Mouse (Mus musculus) kidney, postnatal 25 days (tissue): ENCODE measurements around the gene Htra3.

Experiments used
- DNase-seq, 2 experiments: peaks; one replicate each; pipeline ENCODE4 v3.0.0; 2021; ENCODE audit warnings: mixed read lengths in 2 of 2

The Htra3 gene

DNA sequence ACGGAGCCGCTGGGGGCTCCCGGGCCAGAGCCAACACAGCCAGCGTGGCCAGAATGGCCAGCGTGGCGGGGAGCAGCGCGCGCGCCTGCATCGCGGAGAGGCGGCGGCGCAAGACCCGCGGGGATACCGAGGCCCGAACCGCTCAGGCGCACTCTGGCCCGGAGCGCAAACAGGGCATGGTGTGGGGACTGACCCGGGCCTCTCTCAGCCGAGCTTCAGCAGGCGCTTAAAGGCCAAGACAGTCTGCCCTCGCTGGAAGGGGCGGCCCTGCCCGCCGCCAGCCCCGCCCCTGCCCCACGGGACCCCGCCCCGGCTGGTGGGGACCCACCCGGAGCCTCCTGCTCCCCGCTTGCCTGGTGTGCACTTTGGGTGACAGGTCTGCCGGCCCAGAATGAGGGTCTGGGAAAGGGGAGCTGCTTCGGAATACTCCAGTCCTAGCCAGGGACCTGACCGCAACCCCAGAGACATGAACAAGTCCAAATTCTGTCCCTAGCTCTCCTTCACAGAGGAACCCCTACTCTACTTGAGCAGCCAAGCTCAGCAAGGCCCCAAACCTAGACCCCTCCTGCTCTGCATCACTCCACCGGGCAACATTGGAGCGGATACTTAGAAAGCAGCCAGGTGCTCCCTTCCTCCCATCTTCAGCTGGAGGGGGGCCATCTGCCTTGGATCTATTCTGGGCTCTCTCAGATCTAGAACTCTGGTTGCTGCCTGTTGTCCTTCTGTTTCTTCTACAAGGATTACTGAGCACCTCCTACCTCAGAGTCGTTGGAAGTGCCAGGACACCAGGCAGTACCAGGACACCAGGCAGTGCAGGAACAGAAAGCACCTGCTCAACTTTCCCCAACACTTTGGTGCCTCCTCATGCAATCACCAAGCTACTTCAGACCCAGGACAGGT lies at the start of gene Htra3:
TSS of gene Htra3 (minus strand) at position 527 of the 900 bp plus-strand sequence.
- DNase-seq, result peak in 1 of 2 experiments; percentile 60

GRCm38 (mm10) chr5:35728957-35729460 lies 49.4 kb upstream of the Htra3 start:
- peak; percentile 95 to 99 for DNase-seq

GRCm38 (mm10) chr5:35728344-35728956 lies 48.9 kb upstream of the Htra3 start:
- DNase-seq, result peak; percentile 26 to 63

DNA sequence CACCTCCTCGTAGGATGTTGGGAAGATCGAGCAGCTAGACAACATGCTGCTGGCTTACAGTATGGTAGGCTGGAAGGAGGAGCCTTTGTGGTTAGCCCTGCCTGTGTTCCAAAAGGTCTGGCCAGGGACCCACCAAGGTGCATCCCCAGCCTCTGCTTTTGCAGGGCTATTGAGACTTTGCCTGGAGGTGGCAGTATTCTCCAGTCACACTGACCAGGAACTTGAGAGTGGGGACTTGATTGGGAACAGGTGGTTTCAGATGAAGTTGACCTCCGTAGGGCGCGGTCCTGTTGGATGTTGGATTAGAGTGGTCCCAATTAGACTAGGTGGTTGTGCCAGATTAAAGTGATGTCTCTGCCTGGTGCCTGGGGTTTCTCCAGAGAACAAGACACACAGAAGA lies 47.9 kb upstream of the Htra3 start:
- peak; percentile 51 to 66 for DNase-seq

GRCm38 (mm10) chr5:35725840-35726239 lies 46.3 kb upstream of the Htra3 start:
- no peak for DNase-seq

DNA sequence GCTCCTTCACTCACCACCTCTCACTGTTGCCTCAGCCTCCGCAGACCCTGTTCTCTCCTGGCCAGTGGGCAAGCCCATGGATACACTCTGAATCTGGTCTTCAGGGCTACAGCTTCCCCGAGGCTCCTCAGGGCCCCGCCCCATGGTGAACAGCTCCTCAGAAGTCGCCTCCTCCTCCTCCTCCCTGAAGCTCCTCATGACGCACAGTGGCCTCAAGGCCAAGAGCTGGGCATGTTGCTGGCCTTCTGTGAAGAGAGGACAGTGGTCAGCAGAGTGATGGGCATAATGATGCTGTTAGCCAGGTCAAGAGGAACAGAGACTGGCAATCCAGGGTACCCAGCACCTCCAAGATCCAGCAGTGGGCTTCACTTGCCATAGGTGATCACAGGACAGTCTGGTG lies 44.3 kb upstream of the Htra3 start:
- DNase-seq, result no peak

DNA sequence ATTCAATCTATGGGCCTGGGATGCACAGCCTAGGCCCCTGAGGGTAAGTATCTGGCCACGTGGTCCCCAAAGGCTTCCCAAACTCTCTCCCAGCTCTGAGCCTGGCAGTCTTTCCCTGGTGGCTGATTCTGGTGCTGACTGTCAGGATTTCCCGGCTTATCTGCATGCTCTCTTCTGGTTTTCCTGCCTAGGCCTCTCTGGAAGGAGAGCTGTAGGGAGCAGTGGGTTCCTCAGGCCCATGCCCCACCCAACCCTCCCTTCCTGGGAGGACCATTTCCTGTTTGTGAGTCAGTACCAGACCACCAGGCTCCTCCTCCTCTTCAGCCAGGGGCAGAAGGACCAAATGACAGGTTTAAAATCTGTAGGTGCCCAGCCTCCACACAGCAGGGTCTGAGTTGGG lies 43.1 kb upstream of the Htra3 start:
- peak in 1 of 2 experiments; percentile 60 for DNase-seq

- DNase-seq, result no peak
Observed at GRCm38 (mm10) chr5:35721933-35722332, 42.4 kb upstream of the Htra3 start.

- DNase-seq, result peak; percentile 54 to 66
Observed at GRCm38 (mm10) chr5:35719880-35720279, 40.3 kb upstream of the Htra3 start.

- no peak for DNase-seq
Observed at GRCm38 (mm10) chr5:35719343-35719742, 39.8 kb upstream of the Htra3 start.

GRCm38 (mm10) chr5:35718817-35719216 lies 39.2 kb upstream of the Htra3 start:
- no peak for DNase-seq

DNA sequence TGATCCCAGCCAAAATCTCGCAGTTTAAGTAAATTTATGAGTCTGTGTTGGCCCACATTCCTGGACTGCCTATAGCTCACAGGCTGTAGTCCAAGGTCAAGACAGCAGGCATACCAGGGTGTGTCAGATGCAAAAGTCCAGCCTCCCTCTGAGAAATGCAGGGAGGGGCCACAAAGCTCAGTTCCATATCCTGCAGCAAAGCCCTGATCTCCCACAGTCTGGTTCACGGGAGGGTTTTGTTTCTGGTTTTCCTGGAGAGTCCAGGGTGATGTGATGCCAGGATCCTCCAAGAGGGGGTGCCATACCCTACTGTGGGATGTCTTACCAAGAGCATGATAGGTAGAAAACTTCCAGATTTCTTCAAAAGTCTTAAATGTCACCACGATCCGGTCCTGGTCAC lies 38.4 kb upstream of the Htra3 start:
- peak; percentile 69 to 72 for DNase-seq

DNA sequence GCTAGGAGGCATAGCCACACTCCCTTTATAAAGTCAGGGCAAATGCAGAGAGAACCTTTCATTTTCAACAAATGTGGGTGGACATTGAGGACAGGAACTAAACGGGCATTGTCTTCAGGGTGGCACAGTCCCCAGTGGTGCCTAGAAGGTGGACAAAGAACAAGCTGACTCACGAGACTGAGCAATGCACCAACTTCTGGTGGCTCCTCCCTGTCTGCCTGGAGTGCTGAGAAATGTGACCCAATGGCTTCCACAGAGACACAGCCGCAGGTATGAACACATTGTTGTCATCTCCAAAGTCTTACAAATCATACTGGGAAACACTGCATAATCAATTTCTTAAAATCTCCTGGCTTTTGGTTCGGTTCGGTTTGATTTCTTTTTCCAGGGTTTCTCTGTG lies 37.9 kb upstream of the Htra3 start:
- DNase-seq, result no peak

DNA sequence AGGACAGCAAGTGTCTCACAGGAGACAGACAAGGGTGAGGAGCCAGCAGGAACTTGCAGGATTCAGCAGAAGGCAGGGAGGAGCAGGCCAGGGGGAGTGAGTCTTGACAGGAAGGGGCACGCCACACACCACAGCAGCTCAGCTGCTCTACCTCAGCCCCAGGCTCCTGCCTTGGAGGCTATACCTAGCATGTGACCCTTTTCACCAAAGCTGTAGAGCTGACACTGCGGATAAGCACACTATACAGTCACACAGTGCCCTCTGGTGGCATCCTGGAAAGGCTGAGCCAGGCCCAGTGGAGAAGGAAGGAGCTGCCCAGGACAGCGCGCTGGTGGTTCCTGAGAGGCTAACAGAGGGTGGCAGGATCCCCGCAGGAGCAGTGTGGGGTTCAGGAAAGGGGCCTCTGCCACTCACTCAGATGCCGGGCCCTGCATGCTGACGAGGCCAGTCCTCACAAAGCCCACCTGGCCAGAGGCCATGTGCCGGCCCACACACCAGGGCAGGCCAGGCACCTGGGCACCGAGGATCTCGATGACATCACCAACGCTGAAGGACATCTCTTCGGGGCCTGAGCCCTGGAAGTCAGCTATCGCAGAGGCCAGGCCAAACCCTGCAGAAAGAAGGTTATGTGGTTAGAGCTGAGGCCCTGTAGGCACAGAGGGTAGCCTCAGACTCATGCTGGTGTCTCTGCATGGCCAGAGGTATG lies 34.2 kb upstream of the Htra3 start:
- DNase-seq, result peak; percentile 78 to 79

- DNase-seq, result no peak
Observed at GRCm38 (mm10) chr5:35712517-35712916, 32.9 kb upstream of the Htra3 start.

- DNase-seq, result no peak
Observed at GRCm38 (mm10) chr5:35710931-35711330, 31.3 kb upstream of the Htra3 start.

- peak in 1 of 2 experiments; percentile 54 for DNase-seq
Observed at GRCm38 (mm10) chr5:35710481-35710880, 30.9 kb upstream of the Htra3 start.

DNA sequence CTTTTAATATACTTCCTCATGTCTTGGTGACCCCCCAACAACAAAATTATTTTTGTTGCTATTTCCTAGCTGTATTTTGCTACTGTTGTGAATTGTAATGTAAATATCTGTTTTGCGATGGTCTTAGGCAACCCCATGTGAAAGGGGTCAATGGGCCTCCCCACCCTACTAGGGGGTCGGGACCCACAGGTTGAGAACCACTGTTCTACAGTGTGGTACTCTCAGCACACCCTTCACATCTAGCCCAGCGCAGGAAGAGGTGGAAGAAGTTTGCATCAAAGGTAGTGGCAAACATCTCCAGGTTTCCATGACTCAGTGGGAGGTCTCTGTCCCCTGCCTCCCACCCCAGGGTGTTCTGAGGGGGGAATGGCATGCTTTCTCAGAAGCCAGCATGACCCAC lies 25.8 kb upstream of the Htra3 start:
- no peak for DNase-seq

DNA sequence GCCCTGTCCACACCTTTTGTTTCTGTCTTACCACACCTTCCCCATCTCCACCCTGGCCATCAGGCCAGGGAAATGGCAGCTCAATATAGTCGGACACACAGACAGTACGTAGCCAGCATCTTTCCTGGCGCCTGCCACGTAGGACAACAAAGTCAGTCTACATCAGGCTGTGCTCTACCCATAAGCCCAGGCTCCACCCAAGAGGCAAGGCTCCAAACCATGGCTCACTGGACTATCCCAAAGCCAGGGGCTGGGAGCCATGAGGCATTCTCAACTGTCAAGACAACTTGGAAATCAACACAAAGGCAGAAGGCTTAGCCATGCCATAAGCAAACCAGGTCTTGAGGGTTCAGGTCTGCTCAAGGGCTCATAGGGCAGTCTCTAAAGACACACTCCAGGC lies 24.2 kb upstream of the Htra3 start:
- no peak for DNase-seq

- no peak for DNase-seq
Observed at GRCm38 (mm10) chr5:35703183-35703582, 23.6 kb upstream of the Htra3 start.

GRCm38 (mm10) chr5:35702582-35703140 lies 23.1 kb upstream of the Htra3 start:
- no peak for DNase-seq

- peak; percentile 75 to 85 for DNase-seq
Observed at GRCm38 (mm10) chr5:35701042-35701441, 21.5 kb upstream of the Htra3 start.

DNA sequence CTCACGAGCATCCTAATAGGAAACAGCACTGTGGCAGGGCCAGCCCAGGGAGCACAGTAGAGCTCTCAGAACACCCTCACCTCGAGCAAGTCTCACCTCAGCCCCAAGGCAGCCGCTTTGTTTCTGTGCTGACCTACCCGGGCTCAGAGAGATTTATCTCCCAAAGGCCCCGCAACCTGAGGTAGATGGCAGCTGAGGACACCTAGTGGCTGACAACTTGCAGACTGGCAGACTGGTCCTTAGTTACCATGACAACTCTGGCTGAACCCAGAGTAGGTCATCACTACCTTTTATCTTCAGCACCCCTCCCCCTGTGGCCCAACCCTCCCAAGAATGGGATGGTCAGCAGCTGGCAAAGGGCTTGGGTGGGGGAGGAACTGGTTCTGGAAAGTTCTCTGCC lies 16.2 kb upstream of the Htra3 start:
- peak in 1 of 2 experiments; percentile 53 for DNase-seq
